Mouse (Mus musculus) induced T-regulatory cell, adult 2 months (primary cell): Measurements from ENCODE around the gene Atp8a2.
"Not testable (repeated sequence)": the region's sequence is repeated elsewhere in the genome, so short reads cannot be mapped to it uniquely, and the experiment has no call there.

Source experiments
- DNase-seq: peaks from one replicate; pipeline ENCODE4 v3.0.0-alpha.2; 2012; ENCODE audit warnings: low read depth

Gene Atp8a2

GRCm38 (mm10) chr14:59644166-59644565 lies 552.8 kb downstream of the Atp8a2 start:
- DNase-seq: no peak

DNA sequence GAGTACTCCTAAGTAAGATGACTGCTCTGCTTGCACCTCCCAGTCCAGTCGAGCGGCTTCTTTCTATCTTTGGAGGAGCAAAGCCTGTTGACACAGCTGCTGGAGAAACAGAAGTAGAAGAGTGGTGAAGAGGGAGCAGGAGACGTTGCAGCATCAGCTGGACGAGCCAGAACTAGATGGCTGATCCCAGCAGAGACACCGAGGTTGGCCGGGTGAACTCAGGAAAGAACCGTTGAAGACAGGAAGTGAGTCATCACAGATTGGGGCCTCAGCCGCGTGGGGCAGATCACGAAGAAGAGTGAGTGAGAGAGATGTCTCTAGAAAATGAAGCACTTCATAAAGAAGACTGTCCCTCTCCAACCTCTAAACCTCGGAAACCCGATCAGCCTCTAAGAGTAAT lies 553.4 kb downstream of the Atp8a2 start:
- peak; percentile 58 for DNase-seq

DNA sequence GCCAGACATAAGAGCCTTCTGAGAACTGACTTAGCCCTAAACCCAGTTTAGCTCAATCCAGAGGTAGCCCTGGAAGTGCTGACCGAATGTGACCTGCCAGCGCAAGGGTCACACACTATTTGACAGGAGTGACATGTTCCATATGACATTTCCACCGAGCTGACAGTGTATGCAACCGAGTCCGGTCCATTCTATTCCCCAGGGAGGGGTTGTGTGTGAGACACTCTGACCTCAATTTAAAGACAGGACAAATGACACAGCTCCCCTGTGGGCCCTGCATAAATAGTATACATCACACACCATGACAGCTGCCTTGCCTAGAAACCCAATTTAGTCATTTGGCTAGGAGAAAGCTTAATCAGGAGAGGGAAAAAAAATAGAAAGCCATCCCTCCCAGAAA lies 555.1 kb downstream of the Atp8a2 start:
- no peak for DNase-seq

DNA sequence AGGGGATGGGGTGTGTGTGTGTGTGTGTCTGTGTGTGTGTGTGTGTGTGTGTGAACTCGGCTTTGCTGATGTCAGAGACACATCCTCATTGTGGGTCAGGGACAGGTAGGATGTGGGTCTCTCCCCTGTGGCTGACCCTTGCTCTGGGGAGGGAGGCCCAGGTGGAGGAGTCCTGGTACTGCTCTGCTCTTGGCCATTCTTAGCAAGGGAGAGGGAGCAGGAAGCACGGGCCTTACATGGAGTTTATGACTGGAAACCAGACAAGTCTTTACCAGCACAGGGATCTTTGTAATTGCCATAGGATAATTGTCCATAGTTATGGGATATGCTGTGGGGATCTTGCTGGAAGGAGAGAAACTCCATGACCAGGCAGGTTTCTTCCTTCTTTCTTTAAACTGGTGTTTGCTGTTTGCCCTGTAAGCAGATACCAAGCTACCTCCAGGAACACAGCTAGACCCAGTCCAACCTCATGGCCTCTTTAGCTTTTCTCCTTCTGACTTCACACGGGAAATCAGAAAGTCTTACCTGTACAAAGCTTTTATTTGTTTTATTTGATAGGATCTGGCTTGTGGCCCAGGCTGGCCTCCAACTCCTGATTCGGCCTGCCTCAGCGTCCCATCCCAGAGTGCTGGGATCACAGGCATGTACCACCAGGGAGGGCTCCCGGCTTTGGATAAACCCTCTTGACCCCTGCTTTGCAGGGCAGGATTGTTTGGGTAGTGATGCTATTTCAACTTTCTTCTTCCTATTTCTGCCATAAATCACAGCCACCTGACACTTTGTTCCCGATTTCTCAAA lies 557.9 kb downstream of the Atp8a2 start:
- DNase-seq: no peak

- DNase-seq: no peak
These were observed 563.0 kb downstream of the Atp8a2 start for GRCm38 (mm10) chr14:59633988-59634387.

DNA sequence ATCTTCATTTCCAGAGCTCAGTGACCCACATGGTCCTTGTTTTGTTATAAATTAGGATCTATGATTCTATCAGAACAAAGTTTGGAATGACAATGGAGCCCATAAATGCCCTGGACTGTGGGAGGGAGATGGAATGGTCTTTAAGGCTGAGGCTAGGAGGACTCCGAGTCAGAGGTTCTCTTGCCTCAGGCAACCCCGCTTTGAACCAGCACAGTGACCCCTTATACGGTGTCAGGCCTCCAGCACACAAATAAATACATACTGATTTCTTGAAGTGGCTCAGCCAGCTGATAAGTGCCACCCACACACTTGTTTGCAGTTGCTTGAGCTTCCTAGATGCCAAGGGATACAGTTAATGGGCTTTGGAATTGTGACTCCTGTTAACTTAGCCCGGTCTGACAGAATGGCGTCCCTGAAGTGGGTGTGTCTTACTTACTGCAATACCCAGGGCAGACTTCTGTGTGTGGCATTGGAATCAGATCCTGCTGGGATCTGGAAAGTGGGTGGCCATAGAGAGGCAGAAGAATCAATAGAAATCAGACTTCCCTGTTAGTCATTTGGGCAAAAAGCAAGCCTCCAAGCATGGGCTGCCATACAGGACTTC lies 563.6 kb downstream of the Atp8a2 start:
- DNase-seq: no peak

GRCm38 (mm10) chr14:59632067-59632466 lies 564.9 kb downstream of the Atp8a2 start:
- DNase-seq: no peak

- DNase-seq: no peak
These were observed 566.9 kb downstream of the Atp8a2 start for GRCm38 (mm10) chr14:59630096-59630495.

DNA sequence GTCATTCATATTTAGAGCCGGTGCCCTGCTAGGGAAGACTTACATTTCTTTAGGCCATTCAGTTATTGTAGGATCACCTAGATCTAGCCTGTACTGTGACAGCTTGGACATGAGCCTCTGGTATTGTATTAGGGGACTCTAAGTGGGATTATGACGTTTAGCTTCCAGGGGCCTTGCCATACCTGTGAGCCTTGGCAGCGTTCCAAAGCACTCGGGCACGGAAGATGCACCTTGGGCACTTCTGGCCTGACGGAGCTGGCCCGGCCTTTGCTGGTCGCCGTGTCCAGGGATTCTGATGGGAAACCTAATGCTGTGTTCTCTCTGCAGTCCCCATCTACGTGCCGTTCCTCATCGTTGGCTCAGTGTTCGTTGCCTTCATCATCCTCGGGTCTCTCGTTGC lies 567.7 kb downstream of the Atp8a2 start:
- no peak for DNase-seq

- DNase-seq: no peak
These were observed 569.2 kb downstream of the Atp8a2 start for GRCm38 (mm10) chr14:59627823-59628222.

GRCm38 (mm10) chr14:59627142-59627680 lies 569.8 kb downstream of the Atp8a2 start:
- no peak for DNase-seq

DNA sequence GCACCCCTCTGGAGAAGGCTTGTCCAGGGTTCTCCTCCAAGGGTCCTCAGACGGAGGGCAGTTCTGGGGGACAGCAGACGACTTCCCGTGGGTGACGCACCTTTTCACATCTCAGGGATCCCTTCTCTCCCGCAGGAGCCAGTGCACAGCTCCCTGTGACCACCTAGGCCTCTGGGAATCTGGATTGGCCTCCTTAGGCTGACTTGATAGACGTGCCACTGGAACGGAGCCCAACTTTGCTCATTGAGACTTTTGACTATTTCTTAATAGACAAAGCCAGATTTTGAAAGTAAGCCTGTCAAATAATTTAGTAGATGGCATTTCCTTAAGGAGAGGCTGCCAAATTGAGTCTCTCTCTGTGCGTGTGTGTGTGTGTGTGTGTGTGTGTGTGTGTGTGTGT lies 570.3 kb downstream of the Atp8a2 start:
- DNase-seq: no peak

DNA sequence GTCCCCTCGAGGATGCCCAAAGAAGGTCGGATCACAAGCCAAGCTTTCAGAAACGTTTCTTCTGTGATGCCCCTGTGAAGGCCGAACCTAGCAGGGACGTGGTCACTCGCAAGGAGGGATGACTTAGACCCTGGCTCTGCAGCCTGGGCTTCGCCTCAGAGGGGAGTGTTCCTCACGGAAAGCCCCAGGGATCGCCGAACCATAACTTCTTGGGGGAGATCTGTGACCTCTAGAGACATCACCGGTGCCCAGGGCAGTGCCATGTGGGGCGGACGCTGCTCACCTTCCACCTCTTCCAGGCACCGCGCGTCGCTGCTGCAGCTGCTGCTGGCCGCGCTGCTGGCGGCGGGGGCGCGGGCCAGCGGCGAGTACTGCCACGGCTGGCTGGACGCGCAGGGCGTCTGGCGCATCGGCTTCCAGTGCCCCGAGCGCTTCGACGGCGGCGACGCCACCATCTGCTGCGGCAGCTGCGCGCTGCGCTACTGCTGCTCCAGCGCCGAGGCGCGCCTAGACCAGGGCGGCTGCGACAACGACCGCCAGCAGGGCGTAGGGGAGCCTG lies 571.1 kb downstream of the Atp8a2 start:
- no peak for DNase-seq

GRCm38 (mm10) chr14:59625158-59625805 lies 571.7 kb downstream of the Atp8a2 start, which contains the start of gene Shisa2:
Gene Shisa2 (plus strand): TSS chr14:59625308.
- DNase-seq: no peak

DNA sequence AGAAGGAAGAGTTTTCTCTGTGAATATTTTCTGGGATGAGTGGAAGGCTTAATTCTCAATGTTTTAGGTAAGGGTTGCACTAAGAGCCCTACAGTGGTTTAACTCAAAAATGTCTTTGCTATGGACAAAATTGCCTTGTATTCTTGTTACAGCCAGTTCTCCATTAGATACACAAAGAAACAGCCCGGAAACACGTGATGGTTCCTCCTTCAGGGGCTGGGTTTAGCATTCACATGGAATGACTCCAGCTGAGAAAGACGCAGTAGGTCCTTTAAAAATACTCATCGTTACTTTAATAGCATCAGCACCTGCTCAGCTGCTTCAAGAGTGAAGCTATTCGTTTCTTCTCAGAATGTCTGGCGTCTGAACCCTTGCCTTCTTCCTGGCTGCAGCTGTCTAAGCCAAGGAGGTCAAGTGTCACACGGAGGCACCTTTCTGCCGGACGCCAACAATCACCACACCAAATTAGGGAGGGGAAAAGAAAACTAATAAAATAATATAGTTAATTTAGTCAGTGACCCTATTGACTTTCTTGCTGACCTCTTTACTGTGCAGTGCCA lies 572.6 kb downstream of the Atp8a2 start:
- DNase-seq: no peak

GRCm38 (mm10) chr14:59616802-59617201 lies 580.2 kb downstream of the Atp8a2 start:
- DNase-seq: no peak

DNA sequence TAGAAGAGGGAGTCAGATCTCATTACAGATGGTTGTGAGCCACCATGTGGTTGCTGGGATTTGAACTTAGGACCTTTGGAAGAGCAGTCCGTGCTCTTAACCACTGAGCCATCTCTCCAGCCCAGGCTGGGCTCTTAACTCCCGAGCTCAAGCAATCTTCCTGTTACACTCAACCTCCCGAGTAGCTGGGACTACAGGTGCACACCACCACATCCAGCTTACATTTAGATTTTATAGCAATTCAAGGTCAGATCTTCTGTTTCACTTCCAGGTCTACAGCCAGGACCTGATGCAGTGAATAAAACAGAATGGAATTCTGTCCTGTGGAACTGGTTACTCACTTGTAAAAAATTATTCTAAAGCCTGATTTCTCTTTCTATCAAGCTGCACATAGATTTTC lies 582.8 kb downstream of the Atp8a2 start:
- not testable (repeated sequence) for DNase-seq

- DNase-seq: peak; percentile 72
These were observed 583.9 kb downstream of the Atp8a2 start for GRCm38 (mm10) chr14:59612920-59613625.

DNA sequence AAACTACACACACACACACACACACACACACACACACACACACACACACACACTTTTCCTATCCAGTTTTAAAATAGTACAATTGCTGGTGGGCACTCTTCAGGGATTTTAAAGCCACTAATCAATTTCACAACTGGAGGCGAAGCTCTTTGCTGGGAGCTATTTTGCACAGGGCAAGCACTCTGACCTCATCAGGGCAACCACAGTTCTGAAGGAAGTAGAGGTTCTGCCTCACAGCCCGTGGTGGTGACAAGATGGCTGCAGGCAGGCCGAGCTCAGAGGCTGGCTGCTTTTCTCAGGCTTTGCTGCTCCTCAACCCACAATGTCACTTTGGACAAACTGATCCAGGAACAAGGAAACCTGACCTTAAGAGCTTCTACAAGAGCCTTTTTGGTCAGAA lies 590.0 kb downstream of the Atp8a2 start:
- DNase-seq: no peak

- DNase-seq: peak; percentile 81
These were observed 591.2 kb downstream of the Atp8a2 start for GRCm38 (mm10) chr14:59605671-59606353.
